Mouse (Mus musculus) NIH3T3 (cell line): Measurements from ENCODE around the gene Rreb1.
A peak's percentile ranks its signal among the peaks of the same experiment; 100 is the strongest.

ENCODE experiments used
- DNase-seq: peaks from one replicate; pipeline ENCODE4 v3.0.0-alpha.2; 2012; ENCODE audit warnings: low read depth

The Rreb1 gene

DNA sequence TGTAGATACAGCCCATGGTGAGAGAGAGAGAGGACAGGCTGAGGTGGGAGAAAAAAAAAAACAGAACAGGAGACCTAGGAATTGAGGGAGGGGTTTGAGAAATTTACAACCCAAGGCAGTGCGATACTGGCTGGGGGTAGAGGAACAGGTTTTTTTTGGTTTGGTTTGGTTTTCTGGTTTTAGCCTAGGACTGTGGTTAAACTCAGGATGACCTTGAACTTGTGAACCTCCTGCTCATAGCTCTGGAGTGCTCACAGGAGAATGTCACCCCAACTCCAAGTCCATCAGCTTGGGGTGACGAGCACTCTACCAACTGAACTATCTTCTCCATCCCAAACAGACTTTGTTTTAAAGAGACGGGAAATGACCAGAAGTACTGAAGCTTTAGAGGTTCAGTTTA, 165.3 kb downstream of the Rreb1 start:
- no peak for DNase-seq

DNA sequence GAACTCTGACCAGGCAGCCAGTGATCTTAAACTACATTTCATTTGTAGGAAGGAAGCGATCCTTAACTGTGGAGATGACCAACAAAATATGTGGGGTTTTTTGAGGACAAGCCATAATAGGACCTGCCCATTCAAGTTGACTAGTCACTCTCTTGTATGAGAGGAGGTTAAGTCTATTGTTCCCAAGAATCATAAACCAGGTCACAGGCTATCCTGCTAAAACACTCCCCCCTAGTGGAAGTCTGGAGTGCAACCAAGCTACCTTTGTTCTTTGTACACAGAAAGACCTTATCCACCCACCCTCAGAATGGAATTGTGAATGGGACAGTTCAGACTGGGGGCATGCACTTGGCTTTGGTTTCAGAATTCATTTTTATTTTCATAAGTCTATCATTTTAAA, 166.1 kb downstream of the Rreb1 start:
- DNase-seq, result peak; percentile 50

DNA sequence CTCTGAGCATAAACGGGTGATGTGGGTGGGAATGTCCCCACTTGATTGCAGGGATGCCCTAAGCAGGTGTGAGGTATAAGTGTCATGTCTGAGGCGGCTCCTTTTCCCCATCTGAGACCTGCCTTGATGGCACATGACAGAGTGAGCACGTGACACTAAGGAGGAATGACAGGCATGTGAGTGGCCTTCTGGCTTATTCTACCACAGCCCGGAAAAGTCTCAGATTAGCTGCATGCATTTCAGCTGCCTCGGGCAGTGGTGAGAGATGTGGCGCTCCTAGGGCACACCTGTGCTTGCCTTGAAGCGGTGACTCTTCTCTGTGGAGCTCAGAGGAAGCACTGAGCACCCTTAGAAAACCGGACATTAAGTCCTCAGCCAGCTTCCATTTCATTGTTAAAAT, 167.2 kb downstream of the Rreb1 start:
- DNase-seq, result no peak

DNA sequence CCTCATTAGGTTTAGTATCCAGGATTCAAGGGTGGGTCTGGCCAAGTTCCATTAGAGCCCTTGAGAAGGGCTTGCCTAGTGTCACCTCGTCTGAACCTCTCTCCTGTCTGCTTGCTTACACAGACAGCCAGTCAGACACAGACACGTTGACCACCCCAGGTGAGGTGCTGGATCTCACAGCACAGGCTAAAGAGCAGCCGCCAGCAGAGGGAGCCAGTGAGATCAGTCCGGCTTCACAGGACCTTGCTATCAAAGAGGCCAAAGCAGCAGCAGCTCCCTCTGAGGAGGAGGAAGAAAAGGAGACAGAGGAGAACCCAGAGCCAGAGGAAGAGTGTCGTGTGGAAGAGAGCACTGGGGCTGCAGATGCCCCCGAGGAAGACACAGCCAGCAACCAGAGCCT, 168.5 kb downstream of the Rreb1 start:
- DNase-seq, result peak; percentile 80

DNA sequence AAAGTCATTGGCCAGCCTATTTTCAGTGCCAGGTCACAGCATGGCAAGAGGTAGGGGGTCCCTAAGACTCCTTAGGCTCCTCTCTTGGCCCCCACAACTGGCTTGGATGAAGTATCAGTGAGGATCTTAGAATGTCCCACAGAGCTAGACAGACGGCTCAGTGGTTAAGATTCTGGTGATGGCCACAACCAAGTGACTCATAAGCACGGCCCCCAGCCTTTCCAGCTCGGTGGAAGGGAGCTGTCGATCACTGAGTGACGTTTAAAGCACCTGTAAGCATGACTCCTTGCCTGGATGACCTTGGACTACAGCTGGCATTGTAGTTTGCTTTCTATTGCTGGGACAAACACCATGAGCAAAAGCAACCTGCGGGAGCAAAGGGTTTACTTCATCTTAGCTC, 174.8 kb downstream of the Rreb1 start:
- no peak for DNase-seq

DNA sequence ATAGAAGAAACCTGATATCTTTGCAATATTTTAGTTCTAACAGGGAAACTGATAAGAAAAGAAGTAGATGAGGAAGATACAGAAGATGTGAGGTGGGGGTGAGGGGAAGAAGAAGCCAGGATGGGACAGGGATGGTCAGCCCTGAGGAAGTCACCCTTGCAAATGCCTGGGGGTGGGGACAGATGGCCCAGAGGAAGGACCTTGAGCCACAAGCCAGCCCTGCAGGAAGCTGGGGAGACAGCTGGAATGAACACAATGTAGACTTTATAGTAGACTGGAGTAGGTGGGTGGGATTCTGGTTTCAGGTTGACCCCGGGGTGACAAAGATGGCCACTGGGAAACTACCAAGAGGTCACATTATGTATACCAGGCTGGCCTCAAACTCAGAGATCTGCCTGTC, 176.1 kb downstream of the Rreb1 start:
- DNase-seq, result no peak

DNA sequence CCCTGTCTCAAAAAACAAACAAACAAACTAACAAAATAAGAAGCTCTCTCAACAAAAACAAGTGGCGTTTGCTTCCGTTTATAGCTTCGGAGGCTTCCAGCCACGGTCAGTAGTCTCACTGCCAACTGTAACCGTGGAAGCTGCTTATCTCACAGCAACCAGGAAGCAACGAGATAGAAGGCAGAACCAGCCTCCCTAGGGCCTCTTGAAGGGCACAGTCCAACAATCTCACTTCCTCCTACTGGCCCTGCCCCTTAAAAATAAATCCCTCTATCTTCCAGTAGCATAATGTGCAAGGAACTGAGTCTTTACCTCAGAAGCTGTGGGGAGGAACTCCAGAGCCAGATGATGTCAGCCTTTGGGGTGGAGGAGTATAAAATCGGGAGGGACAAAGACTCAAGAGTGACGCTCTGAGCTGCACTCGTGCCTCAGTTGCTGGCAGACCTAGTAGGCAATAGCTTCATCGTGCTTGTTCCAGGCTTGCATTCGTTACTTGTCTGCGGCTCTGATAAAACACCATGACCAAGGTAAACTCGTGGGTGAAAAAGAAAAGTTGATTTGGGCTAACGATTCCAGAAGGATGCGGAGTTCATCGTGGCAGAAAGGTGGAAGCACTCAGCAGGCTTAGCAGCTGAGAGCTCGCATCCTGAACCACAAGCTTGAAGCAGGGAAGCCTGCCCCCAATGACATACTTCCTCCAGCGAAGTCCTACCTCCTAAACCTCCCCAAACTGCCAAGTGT, 180.5 kb downstream of the Rreb1 start:
- no peak for DNase-seq

DNA sequence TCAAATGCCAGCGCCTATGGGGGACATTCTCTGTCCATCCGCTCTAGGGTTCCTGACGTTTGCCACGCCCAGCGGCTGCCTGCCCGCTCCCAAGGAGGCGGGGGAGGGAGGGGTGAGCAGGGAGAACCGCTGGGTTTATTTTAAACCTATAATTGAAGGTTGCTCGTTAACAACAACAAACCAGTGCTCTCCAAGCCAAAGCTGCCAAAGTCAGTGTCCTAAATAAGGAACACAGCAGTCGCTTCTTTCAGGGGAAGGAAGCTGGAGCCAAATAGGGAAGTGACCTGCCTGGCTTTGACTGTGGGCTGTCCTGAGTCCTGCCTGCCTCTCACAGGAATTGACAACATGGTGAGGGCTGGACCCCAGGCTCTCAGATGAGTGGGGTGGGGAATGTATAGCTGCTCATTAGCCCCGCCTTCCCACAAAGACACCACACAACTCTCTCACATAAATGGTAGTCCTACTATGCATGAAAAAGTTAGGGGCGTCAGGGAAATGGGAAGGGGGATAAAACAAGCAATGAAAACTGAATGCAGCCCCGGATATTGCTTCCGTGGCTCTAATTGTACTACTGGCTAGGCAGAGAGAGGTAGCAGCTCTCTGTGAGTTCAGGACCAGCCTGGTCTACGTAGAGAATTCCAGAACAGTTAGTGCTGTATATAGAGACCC, 181.2 kb downstream of the Rreb1 start:
- DNase-seq, result no peak

DNA sequence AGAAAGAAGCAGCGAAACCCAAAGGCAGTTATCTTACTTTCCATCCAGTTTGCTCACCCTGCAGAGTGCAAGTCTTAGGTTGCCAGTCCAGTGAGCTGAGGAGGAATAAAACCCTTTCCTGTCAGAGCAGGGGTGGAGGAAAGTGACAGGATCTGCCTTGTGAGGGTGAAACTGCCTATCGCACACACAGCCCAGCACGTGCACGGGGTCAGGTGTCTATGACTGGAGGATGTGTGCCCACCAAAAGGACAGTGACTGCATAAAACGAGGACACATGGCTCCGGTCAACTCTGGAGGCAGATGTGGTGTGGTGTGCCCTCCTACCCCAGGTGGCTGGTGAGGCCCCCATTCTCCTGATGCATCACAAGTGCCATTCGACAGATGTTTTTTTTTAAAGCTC, 181.7 kb downstream of the Rreb1 start:
- DNase-seq, result no peak

DNA sequence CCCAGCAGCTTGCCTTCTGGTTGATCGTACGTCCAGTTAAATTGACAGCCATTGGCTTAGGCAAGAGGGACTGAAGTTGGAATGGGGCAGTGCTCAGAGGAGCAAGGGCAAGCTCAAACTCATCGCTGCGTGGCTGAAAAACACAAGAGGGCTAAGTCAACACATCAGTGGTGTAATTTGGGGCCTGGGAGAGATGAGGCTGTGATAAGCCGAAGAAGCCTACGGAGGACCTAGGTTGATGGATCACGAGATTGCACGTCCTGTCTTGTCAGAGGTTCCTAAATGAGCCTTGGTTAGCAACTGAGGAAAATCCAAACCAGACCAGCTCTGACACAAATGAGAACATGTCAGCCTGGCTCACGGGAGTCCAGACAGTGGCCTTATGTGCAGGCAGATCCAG, 184.3 kb downstream of the Rreb1 start:
- DNase-seq, result no peak

DNA sequence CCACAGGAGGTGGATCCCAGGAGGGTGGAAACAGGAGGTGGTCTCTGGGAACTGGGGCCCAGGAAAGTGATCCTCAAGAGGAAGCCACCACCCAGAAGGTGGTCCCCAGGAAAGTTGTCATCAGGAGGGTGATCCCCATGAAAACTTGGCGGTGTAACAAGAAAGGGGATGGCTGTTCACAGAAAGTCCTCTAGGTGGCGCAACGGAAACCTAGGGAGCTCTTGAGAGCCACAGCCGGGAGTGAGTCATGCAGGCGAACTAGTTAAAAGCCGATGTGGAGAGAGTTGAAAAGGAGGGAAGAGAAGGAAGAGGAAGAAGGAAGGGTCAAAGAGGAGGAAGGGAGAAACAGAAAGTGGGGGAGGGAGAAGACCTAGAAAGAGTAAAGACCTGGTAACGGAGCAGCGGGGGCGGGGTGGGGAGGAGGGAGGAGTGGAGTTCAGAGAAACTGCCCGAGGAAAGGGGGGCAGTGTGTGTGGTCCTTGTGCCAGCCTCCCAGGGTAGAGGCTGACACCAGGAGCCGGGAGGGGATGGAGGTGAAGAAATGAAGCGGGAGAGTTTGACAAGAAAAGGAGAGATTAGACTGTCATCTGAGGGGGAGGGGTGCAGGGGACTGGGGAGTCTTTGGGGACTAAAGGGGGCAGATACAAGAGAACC, 185.3 kb downstream of the Rreb1 start:
- peak; percentile 94 for DNase-seq

DNA sequence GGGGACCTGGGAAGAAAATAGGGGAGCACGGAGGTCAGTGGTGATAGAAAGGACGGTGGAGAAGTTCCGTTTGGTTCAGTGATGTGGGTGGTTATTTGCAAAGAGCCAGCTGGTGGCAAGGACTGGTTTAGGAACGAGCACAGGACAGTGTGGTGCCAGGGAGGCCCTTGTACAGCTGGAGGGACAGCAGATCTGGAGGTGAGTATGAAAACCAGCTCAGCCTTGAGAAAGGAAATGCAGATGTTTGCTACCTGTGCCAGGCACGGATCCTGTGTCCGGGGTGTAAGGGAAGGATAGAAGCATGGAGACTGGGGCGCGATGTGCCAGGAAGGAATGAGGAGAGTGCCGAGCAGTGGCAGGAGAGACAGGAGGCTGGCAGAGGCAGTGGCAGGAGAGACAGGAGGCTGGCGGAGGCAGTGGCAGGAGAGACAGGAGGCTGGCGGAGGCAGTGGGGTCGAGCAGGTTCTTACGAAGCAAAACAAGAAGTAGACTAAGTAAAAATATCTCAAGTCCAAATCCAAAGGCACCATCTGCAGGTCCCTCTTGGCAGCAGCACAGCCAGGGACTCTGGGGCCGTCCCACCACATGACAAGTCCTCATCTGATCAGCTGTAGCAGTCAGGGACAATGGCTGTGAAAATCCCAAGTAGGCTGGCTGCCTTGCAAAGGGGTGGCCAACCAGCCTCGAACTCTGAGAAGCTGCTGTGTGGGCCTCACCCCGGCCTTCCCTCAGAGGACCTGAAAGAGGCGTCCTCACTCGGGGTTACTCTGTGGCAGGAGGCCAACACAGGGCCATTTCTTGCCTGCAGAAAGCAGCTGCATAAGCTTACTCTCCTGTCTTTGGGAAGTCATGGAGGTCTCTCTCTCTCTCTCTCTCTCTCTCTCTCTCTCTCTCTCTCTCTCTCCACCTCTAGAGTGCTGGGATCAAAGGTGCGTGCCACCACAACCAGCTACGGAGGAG, 186.2 kb downstream of the Rreb1 start:
- DNase-seq, result no peak

DNA sequence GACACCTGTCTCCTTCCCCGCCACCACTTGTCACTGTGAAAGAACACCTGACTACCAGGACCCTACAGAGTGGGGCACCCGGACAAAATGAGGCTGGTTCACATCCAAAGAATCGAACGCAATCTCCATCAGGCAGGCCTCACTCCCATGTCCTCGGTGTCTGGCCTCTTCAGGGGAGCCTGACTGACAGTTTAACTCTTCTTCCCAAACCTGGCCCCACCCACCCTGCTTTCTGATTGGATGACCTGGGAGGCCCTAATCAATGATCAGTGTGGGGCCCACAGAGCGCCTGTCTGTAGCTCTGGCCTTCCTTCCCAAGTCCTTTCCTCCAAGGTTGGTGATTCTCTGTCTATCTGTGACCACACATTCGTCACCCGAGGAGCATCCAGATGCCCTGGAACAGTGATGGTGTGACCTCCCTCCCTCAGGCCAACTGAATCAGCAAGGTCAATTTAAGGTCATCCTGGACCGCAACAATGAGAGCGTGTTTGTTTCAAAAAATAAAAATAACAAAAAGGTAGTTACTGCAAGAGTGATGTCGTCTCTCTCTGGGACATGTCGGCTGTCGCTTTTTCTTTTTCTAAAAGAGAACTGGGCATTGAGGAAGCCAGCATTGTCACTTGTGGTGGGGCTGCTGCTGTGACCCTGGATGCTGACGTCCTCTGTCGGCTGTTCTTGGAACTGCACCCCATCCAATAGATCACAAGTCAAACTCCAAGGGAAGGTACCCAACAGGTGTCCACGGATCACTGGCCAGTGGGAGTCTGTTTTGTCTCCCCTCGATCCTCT, 187.1 kb downstream of the Rreb1 start:
- DNase-seq, result no peak

DNA sequence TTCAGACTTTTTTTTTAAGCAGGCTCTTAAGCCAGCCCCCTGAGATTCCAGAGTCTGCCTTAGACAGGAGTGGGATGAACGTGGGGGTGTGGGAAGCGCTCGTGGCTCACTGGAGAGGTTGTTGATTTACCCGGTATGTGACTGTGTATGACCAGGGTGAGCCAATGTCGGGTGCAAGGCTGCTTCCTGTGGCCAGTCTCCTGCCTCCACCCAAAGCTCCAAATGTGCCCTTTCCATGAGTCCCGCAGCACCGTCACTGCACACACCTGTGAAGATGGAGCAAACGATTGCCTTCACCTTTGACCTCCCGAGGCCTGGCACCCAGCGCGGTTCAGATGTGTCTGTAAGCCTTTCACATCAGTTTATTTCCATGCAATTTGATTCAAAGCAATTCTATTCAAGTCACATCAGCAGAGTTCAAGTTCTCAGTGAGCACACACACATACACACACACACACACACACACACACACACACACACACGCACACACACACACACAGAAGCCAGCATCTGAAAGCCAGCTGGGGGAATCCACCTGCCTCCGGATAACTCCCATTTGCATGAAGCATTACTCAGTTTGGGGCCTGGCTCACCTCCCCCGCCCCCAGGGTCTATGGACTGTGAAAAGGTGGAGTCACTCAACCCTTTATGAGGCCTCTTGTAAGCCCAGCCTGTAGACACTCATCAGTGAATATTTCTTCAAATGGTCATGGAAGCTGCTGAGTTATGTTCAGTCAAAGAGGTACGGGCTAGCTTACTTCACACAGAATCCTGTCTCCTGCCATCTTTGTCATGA, 188.3 kb downstream of the Rreb1 start:
- peak; percentile 59 for DNase-seq

DNA sequence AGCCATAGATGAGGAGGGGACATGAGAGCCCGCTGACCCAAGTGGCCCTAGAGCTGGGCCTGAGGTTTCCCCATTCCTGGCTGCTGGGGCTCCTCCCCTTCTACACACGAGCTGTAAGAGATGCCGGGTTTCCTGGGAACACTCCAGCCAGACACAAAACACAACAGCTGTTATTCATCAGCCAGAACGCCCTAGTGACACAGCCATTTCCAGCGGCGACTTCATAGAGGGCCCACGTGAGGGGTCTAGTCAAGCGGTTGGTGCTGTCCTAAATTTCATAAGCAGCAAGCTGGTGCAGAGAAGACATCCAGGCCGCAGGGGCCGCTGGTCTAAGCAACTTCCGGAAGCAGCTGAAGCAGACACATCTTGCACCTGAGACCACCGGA, 188.8 kb downstream of the Rreb1 start:
- DNase-seq, result peak; percentile 70

DNA sequence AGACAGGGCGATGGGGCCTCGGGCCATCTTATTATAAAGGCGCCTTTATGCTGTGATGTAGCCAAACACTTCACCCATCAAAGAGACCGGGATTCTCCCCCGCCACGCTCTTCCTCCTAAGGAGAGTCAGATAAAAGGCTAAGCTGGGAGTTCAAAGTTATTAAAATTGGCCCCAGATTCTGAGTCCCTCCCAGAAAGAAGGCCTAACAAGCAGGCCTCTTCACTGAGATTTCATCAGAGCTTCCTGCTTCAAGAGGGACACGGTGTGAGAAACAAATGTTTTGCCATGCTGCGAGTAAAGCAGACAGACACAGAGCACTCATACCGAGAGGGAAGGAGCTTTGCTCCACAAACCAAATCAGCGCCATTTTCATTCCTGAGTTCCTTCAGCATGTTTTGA, 189.4 kb downstream of the Rreb1 start:
- no peak for DNase-seq

DNA sequence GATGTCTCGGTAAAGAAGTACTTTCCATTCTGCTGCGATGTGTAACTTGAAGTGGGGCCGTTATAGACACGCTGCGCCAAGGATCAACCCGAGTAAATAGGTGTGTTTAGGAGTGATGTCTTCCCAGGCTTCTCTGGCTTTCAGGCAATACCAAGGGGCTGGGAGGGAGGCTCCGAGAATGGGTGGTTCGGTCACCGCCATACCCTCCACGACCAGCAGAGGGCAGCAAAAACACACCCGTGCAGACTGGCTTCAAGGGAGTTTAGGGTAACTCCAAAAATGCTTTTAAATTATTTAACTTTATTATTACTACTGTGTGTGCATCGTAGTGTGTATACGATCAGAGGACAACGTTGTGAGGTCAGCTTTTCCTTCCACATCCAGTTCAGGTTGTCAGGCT, 191.1 kb downstream of the Rreb1 start:
- DNase-seq, result peak; percentile 86

DNA sequence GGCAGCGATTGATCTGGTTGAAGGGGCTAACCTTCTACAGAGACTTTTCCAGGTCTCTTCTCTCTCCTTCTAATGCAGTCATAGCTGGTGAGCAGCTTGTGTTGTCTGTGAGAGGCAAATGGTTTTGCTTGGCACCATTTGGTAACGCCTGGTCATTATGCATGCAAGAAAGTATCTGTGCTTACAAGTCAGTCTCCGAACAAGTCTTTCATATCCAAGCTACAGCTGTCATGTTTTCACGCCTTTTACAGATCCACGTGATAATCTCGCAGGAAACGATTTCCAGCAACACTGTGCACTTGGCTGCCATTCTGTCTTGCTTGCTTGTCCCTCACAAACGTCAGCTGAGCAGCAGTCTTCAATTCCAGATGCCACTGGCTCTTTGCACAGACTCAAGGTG, 191.8 kb downstream of the Rreb1 start:
- DNase-seq, result no peak

DNA sequence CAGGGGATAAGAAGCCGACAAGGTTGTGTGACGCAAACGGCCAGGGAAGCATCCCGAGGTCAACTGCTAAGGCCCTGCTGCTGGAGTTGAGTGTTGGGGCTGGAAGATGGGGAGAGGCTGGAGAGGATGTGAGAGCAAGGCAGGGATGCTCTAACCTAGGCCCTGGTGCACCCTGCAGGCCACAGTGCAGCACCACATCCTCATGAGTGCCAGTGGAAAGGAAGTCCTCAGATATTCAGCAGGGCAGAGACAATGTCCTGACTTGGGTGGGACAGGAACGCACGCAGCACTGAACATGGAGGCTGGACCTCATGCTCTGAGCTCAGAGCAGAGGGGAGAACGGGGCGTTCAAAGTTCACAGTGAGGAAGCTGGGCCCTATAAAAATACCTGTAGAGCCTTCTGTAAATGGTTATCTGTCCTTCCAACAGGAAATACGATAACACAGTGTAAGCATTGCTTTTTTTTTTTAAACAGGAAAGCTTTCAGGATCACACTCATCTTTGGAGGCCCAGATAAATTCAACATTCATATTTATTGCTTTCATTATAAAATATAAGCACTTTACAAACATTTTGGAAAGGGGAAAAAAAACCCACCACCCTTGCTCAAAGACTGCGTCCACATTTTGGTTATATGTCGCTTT, 192.8 kb downstream of the Rreb1 start:
- no peak for DNase-seq

DNA sequence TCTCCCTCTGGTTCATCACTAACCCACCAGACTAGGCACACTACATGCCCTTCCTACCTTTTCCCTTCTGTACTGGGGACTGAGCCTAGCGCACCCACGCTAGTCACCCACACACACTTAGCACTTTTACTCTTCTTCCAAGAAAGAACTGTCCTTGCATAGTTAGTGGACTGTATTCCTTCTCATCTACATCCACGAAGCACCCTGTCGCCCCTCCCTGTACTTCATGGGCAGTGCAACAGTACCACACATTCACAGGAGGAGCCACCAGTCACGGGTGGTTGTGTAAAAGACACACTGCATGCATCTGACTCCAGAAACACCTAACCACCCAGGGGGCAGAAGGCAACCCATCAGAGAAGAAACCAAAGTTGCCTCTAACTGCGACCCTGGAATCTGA, 195.8 kb downstream of the Rreb1 start:
- DNase-seq, result no peak
